Mouse (Mus musculus): ENCODE data around the gene Gen1.

The Gen1 gene

GRCm38 (mm10) chr12:11224722-11225121 lies 40.9 kb downstream of the Gen1 start:
- DNase-seq (ENCODE audit: low read depth, low spot score): no peak

DNA sequence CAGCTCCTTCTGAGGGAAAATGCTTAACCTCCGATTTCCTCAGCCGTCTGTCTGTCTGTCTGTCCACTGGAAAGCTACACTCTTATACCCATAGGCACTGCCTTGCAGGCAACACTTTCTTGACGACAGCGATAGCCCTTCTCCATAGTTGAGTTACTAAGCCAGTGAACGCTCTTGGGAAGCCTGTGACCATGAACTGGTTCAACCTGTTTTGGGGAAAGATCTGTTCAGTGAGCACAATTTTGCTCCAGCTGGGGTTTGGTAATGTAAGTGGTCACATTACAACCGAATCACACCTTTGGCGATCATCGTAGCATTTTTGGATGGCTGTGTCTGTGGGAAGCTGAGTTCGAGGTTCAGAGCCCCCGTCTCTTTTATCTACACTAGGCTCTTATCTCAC lies 42.5 kb downstream of the Gen1 start:
- no peak for DNase-seq (ENCODE audit: low read depth, low spot score)

- no peak for DNase-seq (ENCODE audit: low read depth, low spot score)
Observed at GRCm38 (mm10) chr12:11222566-11222965, 43.0 kb downstream of the Gen1 start.

DNA sequence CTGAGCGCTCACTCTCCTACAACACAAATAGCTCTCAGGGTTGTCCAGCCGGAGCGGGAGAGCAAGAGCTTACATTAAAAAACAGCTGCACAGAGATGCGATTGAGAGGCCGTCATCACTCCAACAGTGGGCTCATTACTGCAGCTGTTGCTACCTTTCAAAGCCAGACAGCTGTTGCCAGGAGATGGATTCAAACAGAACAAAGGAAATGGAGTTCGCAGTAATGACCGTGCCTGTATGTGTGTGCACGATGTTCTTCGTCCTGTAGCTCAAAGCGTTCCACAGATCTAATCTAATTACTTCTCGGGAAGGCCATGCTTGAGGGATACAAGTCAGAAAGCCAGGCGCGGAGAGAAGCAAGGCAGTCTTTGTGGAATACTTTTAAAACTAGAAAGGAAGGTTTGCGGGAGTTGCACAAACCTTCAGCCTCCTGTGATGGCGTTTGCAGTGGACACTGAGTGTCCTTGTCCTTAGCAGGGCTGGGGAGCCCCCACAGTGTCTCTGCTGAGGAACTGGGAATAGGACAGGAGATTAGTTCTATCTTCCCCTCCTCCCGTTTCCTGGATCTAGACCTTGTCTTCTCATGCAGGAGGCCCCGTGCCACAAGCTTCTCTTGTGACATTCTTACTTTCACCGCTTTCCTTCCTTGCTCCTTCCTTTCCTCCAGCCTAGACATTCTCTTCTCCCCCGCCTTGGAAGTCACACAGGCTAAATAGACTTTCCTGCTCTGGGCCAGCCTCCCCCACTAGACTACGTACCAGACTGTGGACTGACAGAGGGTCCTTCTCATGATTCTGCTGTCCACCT lies 43.9 kb downstream of the Gen1 start:
- DNase-seq (ENCODE audit: low read depth, low spot score): no peak

DNA sequence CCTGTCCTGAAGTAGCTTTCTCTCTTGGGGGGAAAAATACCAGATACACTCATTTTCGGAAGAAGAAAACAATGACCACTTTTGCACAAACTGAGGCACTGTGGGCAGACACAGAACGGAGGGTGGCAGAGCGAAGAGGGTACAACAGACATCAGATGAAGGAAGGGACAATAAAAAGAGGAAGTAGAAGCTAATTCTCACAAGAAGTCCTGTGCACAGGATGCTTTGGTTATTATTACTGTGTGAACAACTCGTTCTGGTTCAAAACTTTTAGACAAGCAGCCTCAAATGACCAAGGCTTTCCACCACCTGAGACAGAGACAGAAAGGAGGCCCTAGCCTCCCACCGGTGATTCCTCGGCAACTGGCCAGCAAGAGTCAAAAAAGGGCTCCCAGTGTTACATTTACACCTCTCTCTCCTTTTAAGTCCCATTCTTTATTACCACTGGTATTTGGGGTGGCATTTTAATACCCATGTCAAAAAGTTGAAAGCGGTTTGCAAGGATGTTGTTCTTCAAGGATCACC lies 47.8 kb downstream of the Gen1 start:
- DNase-seq (ENCODE audit: low read depth, low spot score): no peak

DNA sequence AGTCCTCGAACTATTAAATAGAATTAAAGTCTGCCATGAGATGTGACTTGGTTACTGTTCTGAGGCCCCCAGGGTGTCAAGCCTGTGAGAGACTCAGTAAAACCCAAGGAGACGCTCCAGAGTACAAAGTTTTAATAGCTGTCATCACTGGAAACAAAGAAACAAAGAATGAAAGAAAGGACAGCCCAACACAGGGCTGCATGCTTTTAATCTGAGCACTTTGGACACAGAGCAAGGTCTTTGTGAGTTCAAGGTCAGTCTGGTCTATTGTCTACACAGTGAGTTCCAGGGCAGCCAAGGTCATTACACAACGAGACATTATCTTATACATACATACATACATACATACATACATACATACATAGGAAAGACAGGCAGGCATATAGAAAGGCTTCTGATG lies 49.1 kb downstream of the Gen1 start:
- DNase-seq (ENCODE audit: low read depth, low spot score): no peak

GRCm38 (mm10) chr12:11215555-11215954 lies 50.0 kb downstream of the Gen1 start:
- DNase-seq (ENCODE audit: low read depth, low spot score): no peak

DNA sequence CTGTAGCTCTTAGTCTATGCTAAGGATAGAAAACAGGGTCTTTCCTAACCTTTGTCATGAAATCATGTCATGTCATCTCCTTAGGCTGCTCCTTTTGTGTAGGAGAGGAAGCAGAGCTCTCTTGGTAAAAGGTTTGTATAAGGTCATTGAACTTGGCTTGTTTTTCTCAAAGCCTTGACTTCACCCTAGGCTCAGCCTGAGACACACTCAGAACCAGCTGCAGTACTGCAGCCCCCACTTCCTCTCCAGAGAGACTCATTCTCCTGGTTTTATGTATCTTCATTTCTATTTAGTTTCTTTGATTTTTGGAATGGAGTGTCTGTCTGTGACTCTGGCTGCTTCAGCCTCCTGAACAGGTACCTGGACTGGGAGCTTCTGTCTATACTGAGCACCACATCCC lies 50.8 kb downstream of the Gen1 start:
- no peak for DNase-seq (ENCODE audit: low read depth, low spot score)

DNA sequence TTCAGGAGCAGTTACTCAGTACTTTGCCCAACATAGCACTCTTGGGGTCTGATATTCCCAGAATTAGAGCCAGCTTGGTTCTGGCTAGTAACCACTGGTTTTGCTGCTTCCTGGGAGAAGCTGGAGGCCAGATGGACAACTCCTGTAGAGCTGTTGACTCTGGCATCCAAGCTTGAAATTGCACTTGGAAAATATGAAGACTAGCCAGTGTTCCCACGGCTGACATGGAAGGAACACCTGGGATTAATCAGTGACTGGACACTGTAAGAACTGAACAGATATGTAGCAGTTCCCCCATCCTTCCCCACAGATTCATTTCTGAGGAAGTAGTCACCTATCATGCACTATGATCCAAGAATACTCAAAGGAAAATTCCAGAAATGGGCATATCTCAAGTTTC lies 52.7 kb downstream of the Gen1 start:
- no peak for DNase-seq (ENCODE audit: low read depth, low spot score)

DNA sequence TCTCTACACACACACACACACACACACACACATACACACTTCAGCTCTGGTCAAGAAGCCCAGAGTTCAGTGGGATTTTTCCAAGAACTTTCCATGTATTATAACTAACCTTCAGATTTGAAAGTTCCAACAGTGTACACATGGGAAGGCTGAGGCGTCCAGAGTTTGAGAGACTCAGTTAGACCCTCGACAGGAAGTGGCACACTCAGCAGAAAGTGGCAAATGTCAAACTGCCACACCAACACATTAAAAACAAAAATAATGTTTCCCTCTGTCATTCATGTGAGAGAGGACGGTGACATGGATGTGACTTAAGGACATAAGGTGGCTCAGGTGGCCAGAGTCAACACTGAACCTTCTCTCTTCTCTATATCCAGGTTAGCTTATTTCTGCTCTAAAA lies 55.2 kb downstream of the Gen1 start:
- DNase-seq (ENCODE audit: low read depth, low spot score): no peak

- DNase-seq (ENCODE audit: low read depth, low spot score): no peak
Observed at GRCm38 (mm10) chr12:11209636-11210035, 56.0 kb downstream of the Gen1 start.

DNA sequence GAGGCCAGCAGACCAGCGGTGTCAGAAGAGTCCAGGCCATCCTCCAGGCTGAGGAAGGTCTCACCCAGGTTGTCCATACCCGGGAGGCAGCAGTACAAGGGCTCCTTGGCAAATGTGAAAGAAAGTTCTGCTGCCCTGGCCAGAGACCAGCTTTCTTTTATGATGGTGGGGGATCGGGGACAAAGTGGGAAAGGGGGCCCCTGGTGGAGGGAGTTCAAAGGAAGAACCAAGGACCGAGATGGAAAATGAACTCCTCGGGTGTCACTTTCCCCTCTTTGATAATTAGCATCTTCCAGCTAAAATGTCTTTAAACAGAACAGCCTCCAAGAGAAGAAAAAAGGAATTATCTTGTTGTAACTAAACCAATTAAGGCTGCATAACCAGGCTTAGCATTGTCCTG lies 56.7 kb downstream of the Gen1 start, which contains the start of gene Msgn1:
TSS of gene Msgn1 (minus strand) at position 101 of the 400 bp plus-strand sequence.
- DNase-seq (ENCODE audit: low read depth, low spot score): no peak

GRCm38 (mm10) chr12:11206321-11206720 lies 59.3 kb downstream of the Gen1 start:
- DNase-seq (ENCODE audit: low read depth, low spot score): no peak

DNA sequence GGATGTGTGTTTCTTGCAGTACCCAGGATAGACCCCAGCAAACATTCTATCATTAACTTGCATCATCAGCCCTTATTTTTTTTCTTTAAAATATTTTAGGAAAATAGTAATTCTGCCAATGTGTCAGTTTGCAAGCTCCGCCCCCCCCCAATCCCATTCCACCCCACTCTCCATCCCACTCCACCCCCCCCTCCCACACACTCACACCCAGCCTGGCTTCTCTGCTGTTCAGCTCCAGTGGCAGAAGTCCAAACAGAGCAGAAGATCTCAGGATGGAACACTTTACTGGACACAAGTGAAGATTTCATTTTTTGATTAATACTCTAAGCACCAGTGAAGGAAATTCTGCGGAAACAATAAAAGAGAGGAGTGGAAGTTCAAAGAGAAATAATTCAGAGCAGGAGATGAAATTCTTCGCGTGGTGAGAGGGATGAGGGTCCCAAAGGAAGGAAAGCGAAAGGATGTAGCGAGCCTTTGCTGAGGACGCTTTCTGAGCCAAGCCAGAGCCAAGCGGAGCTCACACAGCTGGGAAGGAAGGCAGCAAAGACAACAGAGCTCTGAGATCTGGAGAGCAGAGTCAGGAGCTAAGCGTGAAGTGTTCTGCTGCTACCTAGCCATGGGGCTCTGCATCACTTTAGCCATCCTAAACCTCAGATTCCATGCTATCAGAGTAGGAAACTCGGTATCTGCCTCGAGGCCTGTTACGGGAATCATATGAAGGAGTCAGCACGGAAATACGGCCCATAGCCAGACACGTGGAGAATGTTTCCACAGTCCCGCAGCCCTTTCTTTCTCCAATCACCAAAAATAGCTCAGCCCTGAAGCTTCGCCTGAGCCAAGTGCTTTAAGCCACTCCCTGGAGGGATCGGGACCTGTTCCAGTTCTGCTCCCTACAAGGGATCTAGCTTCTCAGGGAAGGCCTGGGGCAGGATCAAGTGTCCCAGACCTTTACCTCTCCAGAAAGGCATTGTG lies 61.6 kb downstream of the Gen1 start:
- DNase-seq (ENCODE audit: low read depth, low spot score): no peak

DNA sequence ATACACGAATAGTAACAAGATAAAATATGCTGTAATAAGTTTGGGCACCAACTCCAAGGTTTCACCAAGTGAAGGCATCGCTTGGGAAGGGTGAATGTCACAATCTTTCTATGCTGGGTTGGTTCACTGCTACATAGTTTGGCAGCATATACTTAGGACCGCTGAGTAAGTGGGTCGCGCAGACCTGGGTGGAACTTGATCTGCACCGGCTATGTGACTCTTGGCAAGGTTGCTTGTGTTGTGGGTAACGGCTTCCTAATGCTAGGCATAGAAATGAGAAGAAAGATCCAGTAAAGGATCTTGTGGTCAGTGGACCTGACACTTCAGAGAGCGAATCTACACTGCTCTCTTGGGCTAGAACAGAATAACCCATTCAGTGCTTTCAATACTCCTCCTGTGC lies 63.1 kb downstream of the Gen1 start:
- no peak for DNase-seq (ENCODE audit: low read depth, low spot score)

DNA sequence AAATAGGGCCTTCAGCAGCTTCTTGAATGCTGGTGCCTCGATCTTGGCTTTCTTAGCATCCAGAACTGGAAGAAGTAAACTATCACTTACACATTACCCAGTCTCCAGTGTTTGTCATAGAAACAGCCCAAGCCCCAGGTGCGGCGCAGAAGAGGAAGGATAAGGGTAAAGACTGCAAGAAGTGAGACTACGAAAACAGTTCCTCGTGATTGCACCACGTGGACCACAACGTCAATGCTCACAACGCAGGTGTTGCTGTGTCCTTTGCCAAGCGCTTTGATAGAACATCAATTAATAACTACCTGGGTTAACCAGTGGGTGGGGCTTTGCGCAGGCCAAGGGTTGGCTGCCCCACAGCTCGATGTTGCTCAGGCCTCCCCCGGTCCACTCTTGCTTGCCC lies 64.9 kb downstream of the Gen1 start:
- DNase-seq (ENCODE audit: low read depth, low spot score): no peak

DNA sequence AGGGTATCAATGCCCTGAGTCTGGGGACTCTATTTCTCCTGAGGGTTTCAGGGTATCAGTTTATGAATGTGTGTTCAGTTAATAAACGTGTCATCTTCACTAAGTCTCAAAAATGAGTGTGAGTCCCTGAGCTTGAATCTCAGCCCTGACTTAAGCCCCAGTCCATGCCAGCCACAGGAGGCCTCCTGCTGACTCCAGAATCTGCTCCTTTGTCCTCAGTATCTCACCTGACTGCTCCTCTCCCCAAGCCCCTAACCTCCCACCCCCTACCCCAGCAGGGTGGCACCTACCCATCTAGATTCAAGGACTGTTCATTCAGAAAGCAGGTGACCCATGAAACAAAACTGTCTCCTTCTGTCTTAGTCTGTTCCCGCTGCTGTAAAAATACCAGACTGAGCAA lies 67.0 kb downstream of the Gen1 start:
- DNase-seq (ENCODE audit: low read depth, low spot score): no peak

DNA sequence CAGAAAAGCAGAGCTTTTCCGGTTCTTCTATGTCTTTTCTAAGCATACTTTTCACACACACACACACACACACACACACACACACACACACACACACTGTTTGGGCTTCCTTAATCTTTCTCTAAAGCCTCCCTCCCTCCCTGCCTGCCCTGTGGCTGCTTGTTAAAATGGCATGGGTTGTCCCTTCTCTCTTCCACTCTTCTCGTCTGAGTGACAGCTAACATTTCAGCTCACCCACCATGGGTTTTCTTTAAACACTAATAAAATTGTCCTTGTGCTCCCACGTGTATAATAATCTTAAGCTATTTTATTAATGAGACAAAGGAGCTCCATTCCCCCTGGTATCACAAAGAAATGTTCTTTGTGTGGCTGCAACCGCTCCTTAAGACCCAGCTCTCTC lies 67.6 kb downstream of the Gen1 start:
- DNase-seq (ENCODE audit: low read depth, low spot score): no peak

DNA sequence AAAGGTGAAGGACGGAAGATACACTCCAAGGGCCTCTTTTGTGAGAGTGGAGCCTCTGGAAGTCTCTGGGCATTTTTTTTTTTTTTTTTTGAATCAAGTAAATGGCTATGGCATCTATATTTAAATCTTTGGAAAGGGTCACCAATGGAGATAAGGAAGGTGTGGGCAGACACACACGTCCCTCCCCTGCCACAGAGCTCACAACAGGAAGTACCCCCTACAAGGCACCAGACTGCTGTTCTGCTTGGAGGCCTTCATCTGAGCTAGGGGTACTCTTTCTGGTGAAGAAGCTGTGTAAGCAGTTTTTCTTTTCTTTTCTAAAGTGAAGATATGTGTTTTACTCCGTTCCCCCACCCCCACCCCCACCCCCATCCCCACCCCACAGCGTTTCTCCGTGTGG lies 68.8 kb downstream of the Gen1 start:
- no peak for DNase-seq (ENCODE audit: low read depth, low spot score)

DNA sequence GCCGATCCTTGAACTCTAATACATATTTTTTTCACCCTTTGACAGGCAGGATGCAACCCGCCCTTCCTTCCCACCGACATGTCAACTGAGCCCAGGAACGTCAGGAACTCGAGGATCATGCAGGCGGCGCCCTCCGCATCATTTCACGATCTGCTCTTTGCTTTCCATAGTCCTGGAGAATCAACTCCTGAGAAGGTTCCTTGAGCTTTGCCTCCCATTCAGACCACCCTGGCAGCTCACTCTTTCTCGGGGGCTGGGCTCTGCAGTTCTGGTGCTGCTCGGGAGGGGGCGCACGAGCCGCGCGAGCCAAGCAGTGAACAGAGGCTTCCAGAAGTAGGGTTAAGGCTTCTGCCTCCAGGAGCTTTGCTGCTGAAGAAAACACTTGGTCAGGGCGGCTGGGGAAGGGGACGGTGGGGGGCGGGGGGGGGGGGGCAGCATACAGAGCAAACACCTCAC lies 69.4 kb downstream of the Gen1 start:
- DNase-seq (ENCODE audit: low read depth, low spot score): no peak

- no peak for DNase-seq (ENCODE audit: low read depth, low spot score)
Observed at GRCm38 (mm10) chr12:11195031-11195430, 70.6 kb downstream of the Gen1 start.
